Mouse (Mus musculus): ENCODE measurements around the gene March8. TPM values are rescaled to one million over a fixed set of nuclear protein-coding genes. Genes with fewer than 3 reads are reported as not detected.

March8 gene
- total and polyA plus RNA-seq, 2 experiments from 2014 or later: 38.2 to 90.9 TPM

DNA sequence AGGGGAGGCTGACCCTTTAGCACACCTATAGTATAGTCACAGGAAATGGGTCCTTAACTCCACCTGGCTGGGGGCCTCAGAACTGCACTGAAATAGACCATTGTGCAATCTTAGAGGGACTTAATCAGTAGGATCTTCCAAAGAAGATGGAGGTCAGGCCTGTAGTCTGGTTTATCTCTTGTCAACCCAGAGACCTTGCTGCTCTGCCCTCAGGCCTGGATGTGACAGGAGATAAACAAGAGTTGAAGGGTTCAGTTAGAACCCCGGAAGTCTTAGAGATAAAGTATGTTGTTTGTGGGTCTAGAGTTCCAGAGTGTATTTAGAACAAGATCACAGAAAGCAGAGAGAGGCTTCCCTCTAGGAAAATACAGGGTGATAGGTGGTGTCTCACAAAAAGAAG is 118.7 kb downstream of the March8 start:
- Histone ChIP-seq H3K9ac (replicated peaks; ENCODE audit: low read length, poor library complexity, severe bottlenecking) (no peak overlapping the region), H3K4me3 (ENCODE audit: low read depth, low read length) (no peak overlapping the region), H3K9me3 (ENCODE audit: low read length) (no peaks in the 10 kb centered on the region), H3K36me3 (ENCODE audit: insufficient read depth, low read length) (no peaks in the 10 kb centered on the region), H3K27me3 (ENCODE audit: insufficient read depth, low read length) (peaks cover 15% of the 10 kb centered on the region), H3K4me1 (ENCODE audit: insufficient read depth, low read length) (peaks cover 5% of the 10 kb centered on the region; the same call in 1 of the 2 replicates), H3K4me2 (ENCODE audit: low read depth, low read length, poor library complexity, severe bottlenecking) (no peak overlapping the region), H3K27ac (ENCODE audit: low read depth, low read length) (no peak overlapping the region)
- 100% methylated on average over 1 of the region's 1 CpGs for WGBS
- DNase-seq (ENCODE audit: low spot score) (no peak), ATAC-seq (ENCODE audit: low FRiP score) (no peak)
- no peak for TF ChIP-seq CTCF (IDR thresholded peaks at IDR 0.05)

GRCm38 (mm10) chr6:116458728-116459127 is 120.9 kb downstream of the March8 start:
- Histone ChIP-seq H3K9me3 (ENCODE audit: low read length) (no peaks in the 10 kb centered on the region), H3K4me2 (ENCODE audit: low read depth, low read length, poor library complexity, severe bottlenecking) (no peak overlapping the region), H3K27me3 (ENCODE audit: insufficient read depth, low read length) (peaks cover 19% of the 10 kb centered on the region), H3K4me1 (ENCODE audit: insufficient read depth, low read length) (peaks cover 5% of the 10 kb centered on the region; the same call in 1 of the 2 replicates), H3K27ac (ENCODE audit: low read depth, low read length) (no peak overlapping the region), H3K36me3 (ENCODE audit: insufficient read depth, low read length) (no peaks in the 10 kb centered on the region), H3K4me3 (ENCODE audit: low read depth, low read length) (no peak overlapping the region), H3K9ac (replicated peaks; ENCODE audit: low read length, poor library complexity, severe bottlenecking) (no peak overlapping the region)
- 75% methylated on average over 4 of the region's 4 CpGs for WGBS
- DNase-seq (ENCODE audit: low spot score) (no peak), ATAC-seq (ENCODE audit: low FRiP score) (no peak)
- TF ChIP-seq CTCF (IDR thresholded peaks at IDR 0.05): no peak

Other genes with a start within 250 kb of the March8 start
- gene Tmcc1, start 144.5 kb upstream of the March8 start, total RNA-seq (2014; rRNA removed): 40.9 and 48.3 TPM in 2 replicates
- gene Tmcc1, start 144.5 kb upstream of the March8 start, polyA plus RNA-seq (2015; fragmentation: Nextera tagmentation; extraction: Ambion mirVana): 11.6 and 11.8 TPM in 2 replicates
- 79.5 and 85.2 TPM in 2 replicates for gene Washc2, start 130.0 kb upstream of the March8 start, total RNA-seq (2014; rRNA removed)
- 65.5 and 68.3 TPM in 2 replicates for gene Washc2, start 130.0 kb upstream of the March8 start, polyA plus RNA-seq (2015; fragmentation: Nextera tagmentation; extraction: Ambion mirVana)
- gene Zfand4, start 73.8 kb upstream of the March8 start, total RNA-seq (2014; rRNA removed): 5.8 and 9.1 TPM in 2 replicates
- gene Zfand4, start 73.8 kb upstream of the March8 start, polyA plus RNA-seq (2015; fragmentation: Nextera tagmentation; extraction: Ambion mirVana): 5.8 and 6.8 TPM in 2 replicates
- gene Alox5, start 123.2 kb downstream of the March8 start, total RNA-seq (2014; rRNA removed): 0.57 and 1.6 TPM in 2 replicates
- gene Alox5, start 123.2 kb downstream of the March8 start, polyA plus RNA-seq (2015; fragmentation: Nextera tagmentation; extraction: Ambion mirVana): 0.48 and 0.74 TPM in 2 replicates
- gene Olfr211, start 151.1 kb downstream of the March8 start, total RNA-seq (2014; rRNA removed): not detected in 2 replicates
- not detected in 2 replicates for gene Olfr211, start 151.1 kb downstream of the March8 start, polyA plus RNA-seq (2015; fragmentation: Nextera tagmentation; extraction: Ambion mirVana)
- not detected in 2 replicates for gene Olfr212, start 168.5 kb downstream of the March8 start, total RNA-seq (2014; rRNA removed)
- gene Olfr212, start 168.5 kb downstream of the March8 start, polyA plus RNA-seq (2015; fragmentation: Nextera tagmentation; extraction: Ambion mirVana): 0.07 TPM in 1 of 2 replicates, not detected in the other
- gene Olfr213, start 200.4 kb downstream of the March8 start, total RNA-seq (2014; rRNA removed): not detected in 2 replicates
- not detected in 2 replicates for gene Olfr213, start 200.4 kb downstream of the March8 start, polyA plus RNA-seq (2015; fragmentation: Nextera tagmentation; extraction: Ambion mirVana)
- gene Gm5580, start 213.1 kb downstream of the March8 start, total RNA-seq (2014; rRNA removed): not detected in 2 replicates
- gene Gm5580, start 213.1 kb downstream of the March8 start, polyA plus RNA-seq (2015; fragmentation: Nextera tagmentation; extraction: Ambion mirVana): 0.27 and 0.28 TPM in 2 replicates
- 0.99 TPM in 1 of 2 replicates, not detected in the other for gene Olfr214, start 216.2 kb downstream of the March8 start, total RNA-seq (2014; rRNA removed)
- not detected in 2 replicates for gene Olfr214, start 216.2 kb downstream of the March8 start, polyA plus RNA-seq (2015; fragmentation: Nextera tagmentation; extraction: Ambion mirVana)
- gene Olfr215, start 246.2 kb downstream of the March8 start, total RNA-seq (2014; rRNA removed): 0.05 TPM in 1 of 2 replicates, not detected in the other
- not detected in 2 replicates for gene Olfr215, start 246.2 kb downstream of the March8 start, polyA plus RNA-seq (2015; fragmentation: Nextera tagmentation; extraction: Ambion mirVana)

Measured in midbrain, postnatal 0 days (tissue).